Mouse (Mus musculus): ENCODE measurements at regions not wholly inside any gene's neighbourhood (a gene's known extent, or its start where the extent isn't known, plus 50 kb on each side); places are given as distances from the start of the nearest gene placed in this dataset.

DNA sequence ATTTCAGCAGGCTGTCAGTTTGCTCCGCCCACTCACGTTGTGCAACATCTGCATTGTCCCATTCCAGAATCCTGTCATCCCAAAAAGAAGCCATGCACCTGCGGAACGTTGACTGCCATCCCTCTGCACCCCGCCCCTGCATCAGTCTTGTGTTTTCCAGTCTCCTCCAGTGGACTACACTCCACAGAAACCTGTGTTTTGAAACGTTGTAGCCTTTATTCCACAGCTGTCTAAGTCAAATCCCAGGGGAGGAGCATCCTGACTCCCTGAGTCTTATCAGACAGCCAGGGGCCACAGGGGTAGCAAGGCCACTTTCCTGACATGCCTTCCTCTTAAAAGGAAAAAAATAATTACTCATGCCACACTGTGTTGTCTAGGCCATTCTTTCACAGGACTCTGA is 251.5 kb upstream of the Dio3 start:
- peaks cover 5% of the 10 kb centered on the region; the same call in 1 of the 2 replicates for H3K9me3 ChIP-seq
- TF ChIP-seq GATA1 (IDR thresholded peaks at IDR 0.05; ENCODE audit: borderline replicate concordance, low read length) (no peak), FLI1 (IDR thresholded peaks at IDR 0.05; ENCODE audit: low read length) (no peak)
- H3K4me3 ChIP-seq (replicated peaks): no peak overlapping the region
- H3K36me3 ChIP-seq (replicated peaks; ENCODE audit: low read length): no peaks in the 10 kb centered on the region
- no peaks in the 10 kb centered on the region for H3K4me1 ChIP-seq
- H3K27me3 ChIP-seq (replicated peaks): peaks cover 4% of the 10 kb centered on the region

DNA sequence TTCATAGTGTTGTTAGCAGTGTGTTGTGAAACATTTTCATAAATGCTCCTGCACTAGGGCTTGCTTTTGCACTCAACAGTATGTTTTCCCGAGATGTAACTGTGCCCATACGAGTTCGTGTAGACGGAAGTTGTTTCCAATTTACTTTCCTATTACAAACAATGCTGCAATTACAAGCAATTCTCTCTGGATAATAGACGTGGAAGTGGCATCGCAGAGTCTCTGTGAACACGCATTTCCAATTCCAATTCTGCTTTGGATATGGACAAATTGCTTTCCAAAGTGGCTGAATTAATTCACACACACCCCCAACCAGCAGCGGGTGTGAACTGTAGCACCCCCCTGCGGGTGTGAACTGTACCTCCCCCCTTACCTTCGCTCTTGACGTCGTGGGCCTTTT is 250.9 kb upstream of the Dio3 start:
- TF ChIP-seq GATA1 (IDR thresholded peaks at IDR 0.05; ENCODE audit: borderline replicate concordance, low read length) (no peak), FLI1 (IDR thresholded peaks at IDR 0.05; ENCODE audit: low read length) (no peak)
- H3K4me1 ChIP-seq: no peaks in the 10 kb centered on the region
- peaks cover 4% of the 10 kb centered on the region for H3K27me3 ChIP-seq (replicated peaks)
- H3K4me3 ChIP-seq (replicated peaks): no peak overlapping the region
- H3K36me3 ChIP-seq (replicated peaks; ENCODE audit: low read length): no peaks in the 10 kb centered on the region
- peaks cover 3% of the 10 kb centered on the region; the same call in 1 of the 2 replicates for H3K9me3 ChIP-seq

DNA sequence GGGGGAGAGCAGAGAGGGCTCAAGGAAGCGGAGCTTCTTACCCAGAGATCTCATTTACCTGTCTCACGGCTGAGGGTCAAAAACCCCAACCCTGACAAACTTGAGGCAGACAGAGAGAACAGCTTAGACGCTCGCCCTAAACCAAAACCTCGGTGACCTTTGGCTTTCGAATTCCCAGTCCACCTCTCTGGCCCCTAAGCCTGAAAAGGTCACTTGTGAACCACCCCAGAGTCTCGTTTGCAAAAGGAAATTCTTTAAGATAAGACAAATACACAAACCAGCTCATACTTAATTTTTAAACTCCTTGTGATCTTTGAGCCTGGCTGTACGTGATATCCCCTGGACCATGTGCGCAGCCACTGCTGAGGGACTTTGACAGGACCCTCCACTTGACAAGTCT is 250.2 kb upstream of the Dio3 start:
- H3K36me3 ChIP-seq (replicated peaks; ENCODE audit: low read length): no peaks in the 10 kb centered on the region
- no peaks in the 10 kb centered on the region for H3K4me1 ChIP-seq
- H3K4me3 ChIP-seq (replicated peaks): no peak overlapping the region
- no peak for TF ChIP-seq FLI1 (IDR thresholded peaks at IDR 0.05; ENCODE audit: low read length)
- no peak for TF ChIP-seq GATA1 (IDR thresholded peaks at IDR 0.05; ENCODE audit: borderline replicate concordance, low read length)
- H3K9me3 ChIP-seq: peaks cover 3% of the 10 kb centered on the region; the same call in 1 of the 2 replicates
- peaks cover 4% of the 10 kb centered on the region for H3K27me3 ChIP-seq (replicated peaks)

DNA sequence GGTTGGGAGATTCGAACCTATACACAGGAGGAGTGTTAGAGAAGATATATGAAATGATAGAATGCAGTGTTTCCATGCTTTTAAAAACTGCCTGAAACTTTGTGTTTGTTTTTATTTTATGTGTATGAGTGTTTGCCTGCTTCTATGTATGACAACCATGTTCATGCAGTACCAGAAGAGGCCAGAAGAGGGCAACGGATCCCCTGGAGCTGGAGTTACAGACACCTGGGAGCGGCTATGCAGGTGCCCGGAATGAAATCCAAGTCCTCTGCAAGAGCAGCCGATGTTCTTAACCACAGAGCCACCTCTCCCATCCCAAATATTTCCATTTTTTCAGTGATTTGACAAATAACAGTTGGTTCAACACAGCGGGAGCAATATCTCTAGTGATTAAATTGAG is 247.5 kb upstream of the Dio3 start:
- H3K4me3 ChIP-seq (replicated peaks): no peak overlapping the region
- H3K27me3 ChIP-seq (replicated peaks): peaks cover 5% of the 10 kb centered on the region
- TF ChIP-seq GATA1 (IDR thresholded peaks at IDR 0.05; ENCODE audit: borderline replicate concordance, low read length) (no peak), FLI1 (IDR thresholded peaks at IDR 0.05; ENCODE audit: low read length) (no peak)
- H3K36me3 ChIP-seq (replicated peaks; ENCODE audit: low read length): no peaks in the 10 kb centered on the region
- H3K9me3 ChIP-seq: peaks cover 11% of the 10 kb centered on the region
- H3K4me1 ChIP-seq: no peaks in the 10 kb centered on the region

DNA sequence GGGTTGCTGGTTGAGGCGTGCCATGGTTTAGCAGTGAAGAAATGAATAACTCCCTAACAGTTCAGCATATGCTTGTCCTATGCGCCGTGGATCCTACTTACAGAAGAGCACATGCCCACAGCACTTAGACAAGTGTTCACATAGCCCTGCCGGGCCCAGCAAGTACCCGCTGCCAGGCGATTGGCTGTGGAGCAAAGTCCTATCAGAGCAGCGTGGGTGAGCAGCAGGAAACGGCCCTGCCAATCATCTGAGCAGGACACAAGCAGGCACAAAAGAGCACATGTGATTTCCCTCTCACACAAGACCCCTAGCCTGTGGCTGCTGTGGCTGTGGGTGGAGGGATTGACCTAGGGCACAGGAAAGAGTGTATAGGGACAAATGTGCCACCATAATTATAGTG is 243.7 kb upstream of the Dio3 start:
- H3K9me3 ChIP-seq: peaks cover 14% of the 10 kb centered on the region

DNA sequence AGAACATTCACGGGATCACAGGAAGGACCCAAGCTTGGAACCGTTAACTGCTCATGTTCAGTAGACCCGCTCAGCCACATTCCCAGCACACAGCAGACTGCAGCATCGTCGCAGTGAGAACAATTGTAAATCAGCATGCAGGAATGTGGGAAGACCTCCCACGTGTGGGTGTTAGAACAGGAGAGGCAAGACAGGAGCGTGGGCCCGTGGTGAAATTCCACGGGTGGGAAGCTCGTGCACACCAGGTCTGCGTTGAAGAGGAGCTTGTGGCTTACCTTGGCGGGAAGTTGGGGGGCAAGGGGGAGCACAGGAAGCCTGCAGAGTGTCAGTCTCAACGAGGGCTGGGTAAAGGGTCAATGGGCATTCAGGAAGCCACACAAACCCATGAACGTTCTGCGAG is 238.2 kb upstream of the Dio3 start:
- no peaks in the 10 kb centered on the region for H3K36me3 ChIP-seq (replicated peaks; ENCODE audit: low read length)
- H3K4me3 ChIP-seq (replicated peaks): no peak overlapping the region
- H3K9me3 ChIP-seq: peaks cover 6% of the 10 kb centered on the region
- H3K4me1 ChIP-seq: peaks cover 4% of the 10 kb centered on the region; the same call in 1 of the 2 replicates
- no peak for TF ChIP-seq GATA1 (IDR thresholded peaks at IDR 0.05; ENCODE audit: borderline replicate concordance, low read length)
- TF ChIP-seq FLI1 (IDR thresholded peaks at IDR 0.05; ENCODE audit: low read length): no peak
- peaks cover 25% of the 10 kb centered on the region for H3K27me3 ChIP-seq (replicated peaks)

More for the DNA sequence above, 243.7 kb upstream of the Dio3 start:
- H3K4me1 ChIP-seq: no peaks in the 10 kb centered on the region
- TF ChIP-seq FLI1 (IDR thresholded peaks at IDR 0.05; ENCODE audit: low read length): no peak
- no peak for TF ChIP-seq GATA1 (IDR thresholded peaks at IDR 0.05; ENCODE audit: borderline replicate concordance, low read length)
- peaks cover 5% of the 10 kb centered on the region for H3K27me3 ChIP-seq (replicated peaks)
- H3K4me3 ChIP-seq (replicated peaks): no peak overlapping the region
- H3K36me3 ChIP-seq (replicated peaks; ENCODE audit: low read length): no peaks in the 10 kb centered on the region

DNA sequence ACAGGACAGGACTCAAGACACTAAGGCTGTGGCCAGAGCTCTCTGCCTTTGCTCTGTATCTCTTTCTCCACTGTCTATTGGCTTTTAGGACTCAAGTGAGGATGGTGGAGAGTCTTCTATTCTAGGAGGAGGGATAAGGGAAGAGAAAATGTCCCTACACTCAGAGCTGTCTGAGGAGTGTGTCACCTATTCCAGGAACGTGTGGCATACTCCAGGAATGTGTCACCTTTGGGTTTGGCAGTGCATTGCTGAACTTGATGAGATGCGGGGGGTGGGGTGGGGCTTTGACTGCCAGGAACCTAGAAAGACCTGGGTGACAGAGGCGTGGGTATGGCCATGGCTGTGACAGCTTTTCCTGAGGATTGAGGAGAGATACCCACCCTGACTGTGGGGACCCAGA is 237.1 kb upstream of the Dio3 start:
- no peaks in the 10 kb centered on the region for H3K36me3 ChIP-seq (replicated peaks; ENCODE audit: low read length)
- TF ChIP-seq GATA1 (IDR thresholded peaks at IDR 0.05; ENCODE audit: borderline replicate concordance, low read length): no peak
- no peak for TF ChIP-seq FLI1 (IDR thresholded peaks at IDR 0.05; ENCODE audit: low read length)
- H3K4me1 ChIP-seq: peaks cover 4% of the 10 kb centered on the region; the same call in 1 of the 2 replicates
- peaks cover 6% of the 10 kb centered on the region for H3K9me3 ChIP-seq
- peaks cover 25% of the 10 kb centered on the region for H3K27me3 ChIP-seq (replicated peaks)
- H3K4me3 ChIP-seq (replicated peaks): no peak overlapping the region

DNA sequence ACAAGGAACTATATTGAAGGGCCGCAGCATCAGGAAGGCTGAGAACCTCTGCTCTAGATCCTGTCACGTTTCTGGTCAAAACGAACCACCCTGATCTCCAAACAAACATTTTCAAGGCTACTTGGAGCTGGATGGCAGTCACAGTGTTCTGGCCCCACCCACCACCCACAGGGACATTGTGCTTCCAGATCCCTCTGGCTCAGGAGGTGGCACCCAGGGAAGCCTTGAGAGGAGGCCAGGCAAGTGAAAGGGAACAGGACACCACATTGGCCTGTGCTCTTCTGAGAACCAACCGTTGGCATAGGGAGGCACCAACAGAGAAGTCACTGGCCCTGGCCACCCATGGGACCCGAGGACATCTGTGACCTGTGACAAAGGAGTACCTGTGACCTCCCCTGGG is 234.6 kb upstream of the Dio3 start:
- no peak for TF ChIP-seq GATA1 (IDR thresholded peaks at IDR 0.05; ENCODE audit: borderline replicate concordance, low read length)
- TF ChIP-seq FLI1 (IDR thresholded peaks at IDR 0.05; ENCODE audit: low read length): no peak
- H3K36me3 ChIP-seq (replicated peaks; ENCODE audit: low read length): no peaks in the 10 kb centered on the region
- H3K27me3 ChIP-seq (replicated peaks): peaks cover 27% of the 10 kb centered on the region
- H3K4me3 ChIP-seq (replicated peaks): no peak overlapping the region
- H3K4me1 ChIP-seq: peaks cover 4% of the 10 kb centered on the region; the same call in 1 of the 2 replicates
- peaks cover 6% of the 10 kb centered on the region for H3K9me3 ChIP-seq

DNA sequence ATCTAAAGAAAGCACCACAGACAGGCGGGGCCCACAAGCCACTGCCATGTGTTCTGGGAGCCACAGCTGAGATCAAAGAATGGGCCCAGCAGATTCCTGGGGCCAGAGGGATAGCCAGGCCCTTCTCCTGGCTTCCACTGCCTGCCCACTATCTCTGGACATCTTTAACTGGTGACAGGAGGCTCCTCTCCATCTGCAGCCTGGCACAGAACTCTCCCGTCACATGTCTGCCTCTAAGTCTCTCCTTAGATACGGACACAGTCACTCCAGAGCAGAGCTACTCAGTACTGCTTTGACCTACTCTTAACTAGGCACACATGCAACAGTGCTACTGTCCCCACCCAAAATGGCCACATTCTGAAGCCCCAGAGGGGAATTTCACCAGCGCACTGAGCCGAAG is 234.1 kb upstream of the Dio3 start:
- H3K4me1 ChIP-seq: peaks cover 4% of the 10 kb centered on the region; the same call in 1 of the 2 replicates
- peaks cover 3% of the 10 kb centered on the region for H3K9me3 ChIP-seq
- no peaks in the 10 kb centered on the region for H3K36me3 ChIP-seq (replicated peaks; ENCODE audit: low read length)
- no peak for TF ChIP-seq GATA1 (IDR thresholded peaks at IDR 0.05; ENCODE audit: borderline replicate concordance, low read length)
- no peak for TF ChIP-seq FLI1 (IDR thresholded peaks at IDR 0.05; ENCODE audit: low read length)
- H3K4me3 ChIP-seq (replicated peaks): no peak overlapping the region
- H3K27me3 ChIP-seq (replicated peaks): peaks cover 25% of the 10 kb centered on the region

DNA sequence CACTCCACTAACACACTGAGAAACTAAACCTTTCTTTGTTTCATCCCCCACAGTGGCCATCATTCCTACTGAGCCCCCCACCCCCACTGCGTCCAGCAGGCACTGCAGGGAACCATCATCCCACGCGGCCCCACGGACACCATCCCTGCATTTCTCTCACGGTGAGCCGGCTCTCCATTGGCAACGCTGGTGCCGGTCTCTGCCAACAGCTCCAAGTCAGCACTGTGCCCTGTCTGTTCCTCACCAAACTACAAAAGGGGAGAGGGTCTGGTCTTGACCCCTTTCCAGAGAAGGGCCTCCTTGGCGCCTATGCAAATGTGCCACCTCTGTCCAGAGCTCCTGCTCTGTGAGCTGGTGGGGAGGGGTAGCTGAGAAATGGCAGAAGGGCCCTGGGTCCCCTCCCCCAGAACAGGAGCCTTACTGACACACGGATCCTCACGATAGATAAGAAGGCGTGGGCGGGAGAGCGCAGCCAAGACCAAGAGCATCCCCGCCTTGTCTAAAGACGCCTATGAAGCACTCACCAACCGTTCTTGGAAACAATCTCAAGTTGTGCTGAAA is 233.0 kb upstream of the Dio3 start:
- peaks cover 3% of the 10 kb centered on the region; the same call in 1 of the 2 replicates for H3K9me3 ChIP-seq
- H3K4me1 ChIP-seq: peaks cover 4% of the 10 kb centered on the region; the same call in 1 of the 2 replicates
- TF ChIP-seq GATA1 (IDR thresholded peaks at IDR 0.05; ENCODE audit: borderline replicate concordance, low read length) (no peak), FLI1 (IDR thresholded peaks at IDR 0.05; ENCODE audit: low read length) (no peak)
- peaks cover 21% of the 10 kb centered on the region for H3K27me3 ChIP-seq (replicated peaks)
- no peaks in the 10 kb centered on the region for H3K36me3 ChIP-seq (replicated peaks; ENCODE audit: low read length)
- no peak overlapping the region for H3K4me3 ChIP-seq (replicated peaks)
